Mouse (Mus musculus) CD4-positive, CD25-positive, alpha-beta regulatory T cell, adult 4 months (primary cell): ENCODE data around the gene Cenph. TPM values are rescaled to one million over a fixed set of nuclear protein-coding genes. Genes with fewer than 3 reads are reported as not detected.
A peak's percentile ranks its signal among the peaks of the same experiment; 100 is the strongest.
"Not testable (repeated sequence)": the region's sequence is repeated elsewhere in the genome, so short reads cannot be mapped to it uniquely, and the experiment has no call there.

Experiments
- ATAC-seq: one replicate; pipeline ENCODE4 v1.8.0; 2017
- polyA plus RNA-seq, 2 experiments: library from polyadenylated mRNA; unstranded; fragments of 100-300 nt; shearing (Covaris generic); gene quantifications; one replicate each; pipeline ENCODE4 v1.2.1; 2017

Gene Cenph
- polyA plus RNA-seq, 2 experiments from 2014 or later, result 2.8 to 4.6 TPM

DNA sequence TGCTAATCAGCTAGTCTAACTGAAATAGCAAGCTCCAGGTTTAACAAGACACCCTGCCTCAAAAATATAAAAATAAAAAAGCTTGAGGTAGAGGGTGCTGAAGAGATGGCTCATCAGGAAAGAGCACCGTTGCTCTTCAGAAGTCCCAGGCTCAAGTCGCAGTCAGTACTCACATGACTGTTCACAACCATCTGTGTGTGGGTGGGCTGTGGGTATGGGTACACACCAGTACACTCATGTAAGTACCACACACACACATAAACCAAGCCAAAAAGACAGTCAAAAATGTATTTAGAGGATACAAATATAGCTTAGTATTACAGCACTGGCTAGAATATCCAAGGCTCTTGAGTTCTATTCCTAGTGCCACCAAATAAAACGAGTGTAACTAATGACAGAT lies 29.6 kb downstream of the Cenph start:
- ATAC-seq, result no peak

- peak; percentile 96 for ATAC-seq
Observed at GRCm38 (mm10) chr13:100744036-100744744, 31.5 kb downstream of the Cenph start, which contains the start of gene Mrps36. TSS of gene Mrps36 (minus strand) at chr13:100744659.

GRCm38 (mm10) chr13:100743346-100744035 lies 32.2 kb downstream of the Cenph start:
- peak; percentile 14 for ATAC-seq

- no peak for ATAC-seq
Observed at GRCm38 (mm10) chr13:100742831-100743230, 32.9 kb downstream of the Cenph start.

DNA sequence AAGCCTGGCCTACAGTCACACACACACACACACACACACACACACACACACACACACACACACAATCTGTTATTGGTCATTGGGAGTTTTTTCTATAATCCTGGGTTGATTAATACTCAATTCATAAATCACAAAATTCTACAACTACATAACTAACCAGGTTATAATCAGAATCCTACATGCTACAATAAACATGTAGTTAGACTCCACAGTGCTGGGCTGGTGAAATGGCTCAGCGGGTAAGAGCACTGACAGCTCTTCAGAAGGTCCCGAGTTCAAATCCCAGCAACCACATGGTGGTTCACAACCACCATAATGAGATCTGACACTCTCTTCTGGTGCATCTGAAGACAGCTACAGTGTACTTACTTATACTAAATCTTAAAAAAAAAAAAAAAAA lies 42.9 kb downstream of the Cenph start:
- ATAC-seq, result no peak

- not testable (repeated sequence) for ATAC-seq
Observed at GRCm38 (mm10) chr13:100731462-100732046, 44.1 kb downstream of the Cenph start.

DNA sequence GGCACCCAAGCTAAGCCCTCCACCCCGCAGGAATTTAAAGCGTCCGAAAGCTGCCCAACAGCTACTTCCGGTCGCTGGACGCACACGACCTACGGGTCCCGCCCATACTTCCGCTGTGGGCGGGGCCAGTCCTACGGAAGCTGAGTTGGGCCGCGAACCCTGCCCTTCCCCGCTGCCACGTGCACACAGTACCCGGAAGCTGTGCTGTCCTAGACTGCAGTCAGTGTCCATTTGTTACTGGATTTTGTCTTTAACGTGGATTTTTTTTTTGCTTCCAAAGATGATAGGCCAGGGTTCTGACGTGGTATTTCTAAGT lies 44.9 kb downstream of the Cenph start, which contains the start of gene Cdk7:
Gene Cdk7, minus strand, starts transcription at position 79 of the 316 bp plus-strand sequence.
- peak; percentile 97 for ATAC-seq

DNA sequence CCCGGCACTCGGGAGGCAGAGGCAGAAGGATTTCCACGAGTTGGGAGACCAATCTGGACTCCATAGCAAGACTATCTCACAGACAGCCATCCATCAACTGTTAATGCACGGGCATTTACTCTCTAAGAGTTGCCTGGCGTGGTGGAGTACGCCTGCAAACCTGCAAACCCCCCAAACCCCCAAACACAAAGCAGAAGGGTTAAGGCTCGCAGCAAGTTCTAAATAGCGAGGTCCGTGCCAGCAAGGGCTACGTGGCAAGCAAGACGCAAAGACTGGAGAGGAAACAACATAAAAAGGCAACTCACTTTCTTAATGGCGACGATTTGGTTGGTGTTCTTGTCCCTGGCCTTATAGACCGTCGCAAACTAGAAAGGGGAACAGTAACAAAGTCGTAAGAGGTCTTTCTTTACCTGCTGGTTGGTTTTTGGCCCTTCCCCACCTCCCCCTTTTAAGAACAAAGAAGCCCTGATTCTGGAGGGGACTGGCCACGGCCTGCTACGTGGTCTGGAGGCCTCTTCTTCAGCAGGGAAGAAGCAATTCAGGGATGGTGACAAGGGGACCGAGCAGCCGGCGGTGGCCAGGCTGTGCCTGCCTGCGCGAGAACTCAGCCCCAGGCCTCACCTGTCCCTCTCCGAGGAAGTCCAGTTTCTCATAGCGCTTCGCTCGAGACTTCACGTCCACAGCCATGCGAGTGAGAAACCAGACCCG lies 45.4 kb downstream of the Cenph start:
- ATAC-seq, result no peak

DNA sequence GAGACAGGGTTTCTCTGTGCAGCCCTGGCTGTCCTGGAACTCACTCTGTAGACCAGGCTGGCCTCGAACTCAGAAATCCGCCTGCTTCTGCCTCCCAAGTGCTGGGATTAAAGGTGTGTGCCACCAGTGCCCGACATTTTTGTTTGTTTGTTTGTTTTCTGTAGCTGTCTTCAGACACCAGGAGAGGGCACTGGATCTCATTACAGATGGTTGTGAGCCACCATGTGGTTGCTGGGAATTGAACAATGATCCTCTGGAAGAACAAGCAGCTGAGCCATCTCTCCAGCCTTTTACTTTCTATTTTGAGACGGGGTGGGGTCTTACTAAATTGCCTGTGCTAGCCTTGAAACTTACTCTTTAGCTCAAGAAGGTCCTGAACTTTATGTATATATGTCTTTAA lies 47.2 kb downstream of the Cenph start:
- ATAC-seq, result not testable (repeated sequence)

DNA sequence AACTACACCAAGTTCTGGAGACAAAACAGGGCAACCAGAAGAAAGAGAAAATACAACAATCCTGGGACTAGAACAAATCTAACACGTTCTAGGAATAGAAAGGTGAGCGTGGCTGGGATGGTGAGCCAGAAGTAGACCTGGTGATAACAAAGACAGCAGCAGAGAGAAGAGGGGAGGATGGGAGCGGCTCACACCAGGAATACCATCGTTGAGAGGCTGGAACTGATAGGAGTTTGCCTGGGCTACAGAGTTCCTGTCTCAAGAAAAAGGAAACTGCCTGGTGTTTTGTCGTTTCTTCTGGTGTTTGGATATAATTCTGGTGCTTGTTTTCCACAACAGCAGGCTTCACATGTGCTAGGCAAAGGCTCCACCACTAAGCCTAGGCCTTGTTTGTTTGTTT lies 47.6 kb downstream of the Cenph start:
- no peak for ATAC-seq

DNA sequence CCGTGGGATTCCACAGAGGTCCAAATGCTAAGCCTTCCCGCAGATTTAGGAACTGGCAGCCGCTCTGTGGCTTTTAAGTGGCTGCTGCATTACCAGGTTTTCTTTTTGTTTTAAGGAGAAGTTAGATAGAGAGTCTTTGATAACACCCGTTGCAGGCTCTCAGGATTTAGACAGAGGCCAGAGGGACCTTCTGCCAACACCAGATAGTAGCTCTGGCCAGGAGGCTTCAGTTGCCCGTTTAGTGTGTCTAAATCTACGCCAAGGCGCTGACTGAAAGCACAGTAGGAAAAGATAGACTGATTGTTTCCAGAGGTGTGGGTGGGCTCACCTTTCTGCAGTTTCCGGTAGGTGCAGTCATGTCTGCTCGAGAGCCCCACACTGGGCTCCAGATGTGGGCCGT lies 50.5 kb downstream of the Cenph start:
- ATAC-seq, result no peak

GRCm38 (mm10) chr13:100724051-100724754 lies 51.5 kb downstream of the Cenph start:
- ATAC-seq, result no peak

DNA sequence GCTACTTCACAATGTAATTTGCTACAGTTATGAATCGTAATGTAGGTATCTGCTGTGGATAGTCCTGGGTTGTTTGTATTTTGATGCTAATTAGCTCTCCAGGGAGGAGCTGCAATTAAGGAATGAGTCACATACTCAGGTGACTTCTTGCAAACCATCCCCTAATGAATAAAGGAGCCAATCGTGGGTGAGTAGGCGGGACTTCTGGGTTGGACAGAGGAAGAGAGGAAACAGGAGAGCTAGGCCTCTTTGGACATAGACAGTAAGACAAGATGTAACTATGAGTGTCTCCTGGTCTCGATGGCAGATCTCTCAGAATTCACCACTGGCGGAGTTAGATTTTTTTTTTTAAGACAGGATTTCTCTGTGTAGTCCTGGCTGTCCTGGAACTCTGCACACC lies 54.0 kb downstream of the Cenph start:
- no peak for ATAC-seq

GRCm38 (mm10) chr13:100715467-100715866 lies 60.2 kb downstream of the Cenph start:
- ATAC-seq, result no peak

Other genes with a start within 250 kb of the Cenph start
- under 1 TPM; 0.69 to 0.82 TPM for gene Ocln, start 223.2 kb downstream of the Cenph start, polyA plus RNA-seq
- gene Marveld2, start 158.9 kb downstream of the Cenph start, polyA plus RNA-seq, result 1 to 10 TPM; 4.5 to 8.1 TPM
- 100 to 1,000 TPM; 107 to 115 TPM for gene Ak6, start 124.9 kb downstream of the Cenph start, polyA plus RNA-seq
- gene Rad17, start 124.8 kb downstream of the Cenph start, polyA plus RNA-seq, result 10 to 100 TPM; 23.8 to 25.8 TPM
- gene Taf9, start 124.3 kb downstream of the Cenph start, polyA plus RNA-seq, result 10 to 100 TPM; 15.8 to 22.5 TPM
- gene Ccdc125, start 106.2 kb downstream of the Cenph start, polyA plus RNA-seq, result 10 to 100 TPM; 24.4 to 25.0 TPM
- 10 to 100 TPM; 82.6 to 87.1 TPM for gene Cdk7, start 45.0 kb downstream of the Cenph start, polyA plus RNA-seq
- 100 to 1,000 TPM in 1 of 2 experiments, 10 to 100 TPM in 1; 85.2 to 108 TPM for gene Mrps36, start 31.2 kb downstream of the Cenph start, polyA plus RNA-seq
- gene Ccnb1, start 10.7 kb upstream of the Cenph start, polyA plus RNA-seq, result 10 to 100 TPM in 1 of 2 experiments, 1 to 10 TPM in 1; 9.1 to 22.6 TPM
- gene Slc30a5, start 57.5 kb upstream of the Cenph start, polyA plus RNA-seq, result 10 to 100 TPM; 11.8 to 17.7 TPM